Mouse (Mus musculus) left cerebral cortex, postnatal 36 days (tissue): ENCODE results near the gene Igfbpl1. TPM values are rescaled to one million over a fixed set of nuclear protein-coding genes. Genes with fewer than 3 reads are reported as not detected.

ENCODE experiments used
- DNase-seq, 2 experiments: peaks; one replicate each; pipeline ENCODE4 v3.0.0; 2021 to 2022; ENCODE audit warnings: low spot score in 2 of 2, mixed read lengths in 1 of 2
- intact Hi-C: fragments of 180-260 bp; cut with DNase I; formaldehyde crosslinking; loops from one replicate; pipeline ENCODE4 v1.15.1; 2025
- total RNA-seq, 2 experiments: library from RNA; stranded (reverse); gene quantifications; 2 replicates each; pipeline ENCODE4 v1.2.3; 2021

Gene Igfbpl1
- total RNA-seq, 2 experiments from 2014 or later, result 0.67 to 1.0 TPM

DNA sequence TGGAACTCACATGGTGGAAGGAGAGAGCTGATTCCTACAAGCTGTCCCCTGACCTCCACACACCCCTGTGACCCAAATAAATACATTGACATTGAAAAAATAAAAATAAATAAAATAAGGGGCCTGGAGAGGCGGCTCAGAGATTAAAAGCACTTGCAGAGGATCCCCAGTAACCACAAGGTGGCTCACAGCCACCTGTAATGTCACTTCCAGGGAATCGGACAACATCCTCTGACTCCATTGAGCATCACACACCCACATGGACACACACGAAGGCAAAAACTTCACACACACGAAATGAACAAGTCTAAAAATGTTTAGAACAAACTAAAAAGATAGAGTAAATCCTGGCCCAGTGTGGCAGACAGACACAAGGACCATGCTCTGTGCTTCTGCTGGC, 40.0 kb downstream of the Igfbpl1 start:
- DNase-seq, result no peak
- intact Hi-C loops, result no loop called here

DNA sequence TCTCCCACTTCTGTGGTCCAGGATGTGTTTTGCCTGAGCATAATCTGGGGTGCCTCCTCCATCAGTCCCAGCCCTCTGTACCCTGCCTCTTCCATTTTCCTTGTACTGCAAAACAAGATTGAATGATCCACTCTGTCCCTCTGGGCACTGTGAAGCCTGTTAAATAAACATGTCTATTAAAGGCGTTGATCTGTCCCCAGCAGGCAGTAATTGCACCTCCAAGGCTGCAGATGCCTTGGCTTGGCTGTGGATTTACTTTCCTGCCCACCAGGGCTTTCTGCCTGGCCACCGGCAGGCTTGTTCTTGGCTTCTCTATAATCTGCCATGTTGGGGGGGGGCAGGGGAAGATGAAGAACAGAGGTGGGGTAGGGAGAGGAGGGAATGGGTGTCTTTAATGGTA, 40.8 kb downstream of the Igfbpl1 start:
- DNase-seq, result no peak
- intact Hi-C loops, result no loop called here

DNA sequence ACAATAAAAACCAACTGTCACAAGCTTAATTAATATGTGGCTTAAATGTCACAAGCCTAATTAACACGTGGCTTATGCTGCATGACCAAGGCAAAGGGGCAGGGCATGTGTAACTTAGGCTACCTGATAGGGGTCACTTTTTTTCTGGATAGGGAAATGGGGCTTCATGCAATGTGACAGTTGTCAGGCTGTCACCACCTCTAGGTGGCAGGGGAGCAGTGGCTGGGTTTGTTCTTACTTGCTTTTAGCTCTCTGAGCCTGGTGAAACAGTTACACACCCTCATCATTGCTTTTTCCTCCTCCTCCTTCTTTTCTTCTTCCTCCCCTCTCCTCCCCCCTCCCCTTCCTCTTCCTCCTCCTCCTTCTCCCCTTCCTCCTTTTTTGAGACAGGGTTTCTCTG, 43.1 kb downstream of the Igfbpl1 start:
- intact Hi-C loops, result no loop called here
- no peak for DNase-seq

DNA sequence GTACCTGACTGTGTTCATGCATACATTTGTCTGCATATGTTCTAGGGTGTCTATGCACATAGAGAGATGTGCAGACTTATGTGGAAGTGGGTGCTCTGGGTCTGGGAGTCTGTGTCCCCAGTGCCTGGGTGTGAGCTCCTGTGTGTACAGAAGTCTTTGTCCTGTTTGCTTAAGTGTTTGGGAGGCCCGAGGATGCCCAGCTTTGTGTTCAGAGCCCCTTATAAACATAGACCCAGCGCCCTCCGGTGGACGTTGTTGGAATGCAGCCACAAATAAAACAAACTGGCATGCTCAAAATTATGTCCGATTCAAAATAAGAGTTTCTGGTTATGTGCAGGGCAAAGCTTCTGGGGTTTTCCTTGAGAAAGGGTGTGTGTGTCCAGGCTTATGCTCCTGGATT, 55.1 kb downstream of the Igfbpl1 start:
- intact Hi-C loops, result loop anchor here (5.0 kb wide), 2 partner anchors 244 to 354 kb away; no protein-coding TSS in a partner anchor
- DNase-seq, result peak in 1 of 2 experiments; percentile 46

DNA sequence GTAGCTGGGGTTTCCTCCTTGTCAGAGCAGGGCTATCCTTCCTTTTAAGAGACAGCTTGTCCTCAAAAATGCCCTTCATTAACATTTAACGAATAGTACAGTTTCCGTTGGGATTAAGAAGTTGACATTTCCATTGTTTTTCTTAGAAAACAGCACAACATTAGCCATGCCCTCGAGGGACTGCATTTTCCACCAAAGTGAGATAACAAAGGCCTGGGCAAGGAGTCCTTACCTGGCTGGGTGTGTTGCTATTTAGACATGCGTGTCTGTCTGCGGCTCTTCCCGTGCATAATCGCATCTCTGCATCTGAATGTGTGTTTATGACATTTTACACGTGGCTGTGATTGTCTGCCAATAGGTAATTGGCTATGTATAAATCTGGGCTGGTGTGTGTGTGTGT, 55.5 kb downstream of the Igfbpl1 start:
- DNase-seq, result no peak
- intact Hi-C loops, result loop anchor here (5.0 kb wide), 2 partner anchors 244 to 354 kb away; no protein-coding TSS in a partner anchor

DNA sequence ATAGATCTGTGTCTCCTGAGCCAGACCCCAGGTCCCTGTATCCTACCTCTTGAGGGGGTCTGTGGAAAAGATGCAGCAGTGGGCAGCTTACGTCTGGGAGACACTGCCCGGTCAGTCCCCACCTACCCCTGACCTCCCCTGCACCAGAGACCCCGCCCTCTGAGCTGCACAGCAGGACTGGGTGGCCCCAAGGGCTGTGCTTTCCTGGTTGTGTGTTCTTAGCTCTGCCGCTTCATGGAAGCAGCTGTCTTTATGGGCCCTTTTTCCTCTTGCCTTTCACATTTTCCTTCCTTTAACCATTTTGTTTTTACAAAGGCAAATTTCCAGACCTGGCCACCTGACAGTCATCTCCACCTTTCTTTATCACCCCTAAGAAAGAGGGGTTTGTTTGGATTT, 56.1 kb downstream of the Igfbpl1 start:
- DNase-seq, result no peak
- intact Hi-C loops, result loop anchor here (5.0 kb wide), 2 partner anchors 243 to 353 kb away; no protein-coding TSS in a partner anchor

DNA sequence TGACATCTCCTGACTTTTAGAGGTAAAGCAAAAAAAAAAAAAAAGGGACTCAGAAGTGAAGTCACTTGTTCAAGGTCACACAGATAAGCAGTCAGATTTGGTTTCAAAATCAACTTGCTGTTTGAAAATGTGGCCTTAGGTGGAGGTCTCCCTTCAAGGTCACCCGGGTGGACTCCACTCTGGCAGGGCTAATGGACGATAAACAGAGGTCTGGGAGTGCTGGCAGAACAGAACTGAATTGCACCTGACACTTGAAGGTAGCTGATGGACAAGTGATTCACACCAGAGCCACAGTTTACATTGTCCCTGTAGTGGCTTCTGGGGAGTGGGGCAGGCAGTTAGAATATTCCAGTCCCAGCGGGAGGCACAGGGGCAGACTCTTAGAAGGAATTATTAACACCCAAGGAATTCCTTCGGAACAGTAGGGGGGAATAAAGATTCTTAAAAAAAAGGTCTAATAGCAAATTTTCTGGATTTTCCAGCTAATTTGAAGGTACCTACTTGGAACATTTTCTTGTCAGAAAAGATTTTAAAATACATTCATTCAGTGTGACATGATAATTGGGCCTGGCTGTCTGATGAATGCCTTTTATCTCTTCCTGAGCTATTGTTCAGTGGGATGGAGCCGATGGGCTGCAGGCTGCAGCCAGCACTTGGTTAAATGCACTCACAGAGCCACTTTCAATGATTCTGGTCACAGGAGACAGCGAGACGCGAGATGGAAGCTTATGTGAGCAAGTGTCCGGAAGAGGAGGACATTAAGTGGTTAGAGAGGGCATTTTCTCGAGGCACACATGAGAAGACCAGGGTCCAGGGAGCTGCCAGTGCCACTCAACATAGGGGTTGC, 56.7 kb downstream of the Igfbpl1 start:
- intact Hi-C loops, result loop anchor here (5.0 kb wide), 2 partner anchors 243 to 353 kb away; no protein-coding TSS in a partner anchor
- DNase-seq, result no peak

DNA sequence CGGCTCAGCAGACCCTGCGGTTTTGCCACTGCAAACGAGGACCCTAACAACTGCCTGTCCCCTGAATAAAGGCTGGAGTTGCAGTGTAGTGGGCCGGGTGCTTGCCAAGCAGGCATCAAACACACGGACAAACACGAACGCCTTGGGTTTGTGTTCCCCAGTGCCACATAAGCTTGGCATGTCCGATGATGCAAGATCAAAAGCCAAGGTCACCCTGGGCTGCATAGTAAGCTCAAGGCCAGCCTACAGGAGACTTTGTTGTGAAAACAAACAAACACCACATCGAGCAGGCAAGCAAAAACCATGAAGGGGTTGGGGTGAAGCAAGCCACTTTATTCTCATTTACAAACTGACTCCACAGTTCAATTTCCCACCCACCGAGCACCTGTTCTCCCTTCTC, 57.6 kb downstream of the Igfbpl1 start:
- intact Hi-C loops, result no loop called here
- DNase-seq, result no peak

DNA sequence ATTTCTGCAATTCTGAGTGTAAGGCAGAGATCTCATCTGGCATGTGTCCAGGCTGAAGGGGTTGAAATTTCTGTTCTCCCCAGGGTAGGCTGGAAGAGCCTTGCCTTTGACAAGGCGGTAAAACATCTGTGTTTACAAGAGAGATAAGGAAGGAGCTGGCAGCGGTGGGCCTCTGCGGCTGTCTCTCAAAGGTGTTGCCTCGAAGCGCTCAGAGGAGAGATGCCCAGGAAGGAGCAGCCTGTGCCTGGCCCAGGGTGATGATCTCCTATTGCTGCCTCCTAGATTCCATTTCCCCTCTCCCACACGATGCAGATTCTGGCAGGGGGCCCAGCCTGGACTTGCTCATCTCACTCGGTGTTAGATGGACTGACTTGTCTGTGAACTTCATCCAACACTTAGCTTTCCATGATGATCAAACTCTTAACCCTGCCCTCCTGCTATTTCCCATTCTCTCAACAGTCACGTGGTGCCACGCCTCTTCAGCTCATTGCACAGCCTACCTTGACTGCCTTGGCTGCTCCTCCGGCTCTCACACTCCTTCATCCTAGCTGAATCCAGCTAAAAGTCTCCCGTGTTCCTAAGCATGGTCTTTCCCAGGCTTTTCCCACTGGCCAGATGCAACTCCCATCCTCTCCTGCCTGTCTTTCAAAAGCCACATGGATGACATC, 58.7 kb downstream of the Igfbpl1 start:
- no peak for DNase-seq
- intact Hi-C loops, result no loop called here

DNA sequence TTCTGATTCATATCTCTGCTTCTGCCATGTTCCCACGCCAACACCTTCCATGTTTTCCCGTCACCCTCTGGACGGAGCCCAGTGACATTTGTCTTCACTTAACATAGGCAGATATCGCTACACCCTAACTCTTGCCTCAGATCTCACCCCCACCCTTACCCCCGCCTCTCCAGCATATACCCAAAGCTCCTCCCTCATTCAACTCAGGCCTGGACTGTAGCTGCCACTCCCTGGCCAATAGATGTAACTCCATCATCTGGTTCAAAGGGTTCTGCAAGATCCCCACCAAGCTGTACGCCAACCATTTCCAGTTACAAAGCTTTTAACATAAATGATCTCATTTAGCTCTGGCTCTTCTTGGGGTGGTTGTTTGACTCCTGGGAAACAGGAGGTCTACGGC, 59.9 kb downstream of the Igfbpl1 start:
- intact Hi-C loops, result no loop called here
- no peak for DNase-seq

DNA sequence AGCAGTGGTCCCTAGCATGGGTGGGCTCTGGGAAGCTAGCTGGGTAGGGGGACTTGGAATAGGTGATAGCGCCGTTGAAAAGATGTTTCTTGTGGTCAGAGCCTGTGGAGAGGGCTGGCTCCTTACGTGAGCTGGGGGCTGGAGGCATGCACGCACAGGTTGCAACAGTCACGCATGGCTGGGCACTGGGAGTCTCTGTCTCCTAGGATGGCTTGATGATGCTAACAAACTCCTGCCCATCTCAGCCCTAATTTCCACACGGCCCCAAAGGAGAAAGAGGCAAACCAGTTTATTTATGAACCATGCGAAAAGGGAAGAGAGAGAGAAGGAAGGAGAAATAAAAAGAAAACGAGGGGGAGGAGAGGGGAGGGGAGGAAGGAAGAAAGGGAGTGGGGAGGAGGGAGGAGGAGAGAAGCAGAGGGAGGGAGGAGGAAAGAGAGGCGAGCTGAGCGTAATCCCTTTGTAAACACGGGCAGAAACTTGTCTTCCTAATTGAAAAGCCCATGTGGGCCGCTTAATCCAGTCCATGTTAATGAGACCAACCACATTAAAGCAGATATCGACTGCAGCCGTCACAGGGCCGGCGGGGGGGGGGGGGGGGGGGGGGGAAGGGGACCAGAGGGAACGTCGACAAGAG, 61.0 kb downstream of the Igfbpl1 start:
- intact Hi-C loops, result no loop called here
- DNase-seq, result no peak

DNA sequence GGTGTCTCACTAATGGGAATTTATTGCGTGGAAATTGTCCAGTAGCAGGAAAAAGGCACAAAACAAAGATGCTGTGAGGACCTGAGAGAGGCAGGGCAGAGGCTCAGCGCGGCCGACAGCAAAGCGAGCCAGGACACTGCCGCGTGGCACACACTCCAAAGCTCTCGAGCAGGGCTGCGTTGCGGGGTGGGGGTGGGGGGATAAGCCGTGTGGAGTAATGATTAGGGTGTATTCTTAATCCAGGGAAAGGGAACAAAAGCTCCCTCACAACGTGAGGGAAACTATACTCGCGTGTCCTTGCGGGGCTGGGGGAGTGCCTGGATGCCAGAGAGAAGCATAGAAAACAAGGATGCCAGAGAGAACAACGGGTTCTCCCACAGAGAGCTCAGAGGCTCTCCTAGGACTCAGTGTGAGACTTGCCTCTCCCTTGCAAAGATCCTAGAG, 61.6 kb downstream of the Igfbpl1 start:
- intact Hi-C loops, result no loop called here
- DNase-seq, result no peak

DNA sequence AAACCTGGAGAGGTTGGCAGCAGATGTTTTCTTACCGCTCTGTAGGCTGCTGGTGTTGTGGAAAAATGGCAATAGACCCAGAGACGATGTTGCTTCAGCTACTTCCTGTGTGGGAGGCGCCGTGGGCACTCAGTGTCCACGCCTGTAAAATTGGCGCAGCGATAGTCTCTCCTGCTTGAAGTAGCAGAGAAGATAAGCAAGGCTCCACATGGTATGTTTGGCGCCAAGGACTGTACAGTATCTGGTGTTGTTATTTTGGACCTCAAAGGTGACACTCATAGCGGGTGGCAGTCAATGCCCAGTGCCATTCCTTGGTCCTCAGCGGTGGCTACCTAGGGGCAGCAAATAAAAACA, 62.6 kb downstream of the Igfbpl1 start:
- peak in 1 of 2 experiments; percentile 40 for DNase-seq

DNA sequence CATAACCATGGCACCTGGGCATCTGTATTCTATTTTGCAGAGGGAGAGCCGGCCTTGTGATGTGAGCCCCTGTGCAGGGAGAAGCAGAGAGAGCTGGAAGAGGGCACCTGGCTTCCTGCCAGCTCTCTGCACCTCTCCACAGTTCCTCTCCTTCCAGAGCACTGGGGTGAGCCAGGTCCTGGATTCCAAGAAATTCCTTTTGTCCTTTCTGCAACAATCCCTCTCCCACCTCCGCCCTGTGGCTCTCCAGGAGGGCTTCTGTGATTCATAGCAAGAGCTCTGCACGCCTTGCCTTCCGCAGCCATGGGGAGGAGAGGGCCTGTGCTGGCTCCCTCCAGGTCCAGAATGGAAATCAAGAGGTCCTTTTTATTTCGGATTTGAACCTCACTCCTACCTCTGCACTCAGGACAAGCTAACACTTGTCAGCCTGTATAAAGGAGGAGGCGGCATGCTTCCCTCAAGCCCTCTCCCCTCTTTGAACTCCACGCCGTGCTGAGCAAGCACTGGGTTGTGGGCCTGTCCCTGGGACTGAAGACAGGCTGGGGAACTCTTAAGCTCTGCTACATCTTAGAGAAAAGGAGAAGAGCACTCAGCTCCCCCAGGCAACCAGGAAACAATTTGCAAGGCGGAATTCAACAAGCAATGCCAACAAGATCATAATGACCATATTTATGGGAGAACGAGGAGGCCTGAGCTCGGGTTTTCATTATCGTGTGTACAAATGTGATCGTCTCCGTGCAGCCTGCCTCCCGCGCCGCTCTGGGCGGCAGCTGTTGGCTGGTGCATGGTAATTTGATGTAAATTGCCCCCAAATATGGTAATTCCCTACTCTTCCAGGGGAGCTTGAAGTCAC, 63.2 kb downstream of the Igfbpl1 start:
- peak in 1 of 2 experiments; percentile 33 for DNase-seq
- intact Hi-C loops, result no loop called here

More for the DNA sequence above, 62.6 kb downstream of the Igfbpl1 start:
- intact Hi-C loops, result no loop called here

DNA sequence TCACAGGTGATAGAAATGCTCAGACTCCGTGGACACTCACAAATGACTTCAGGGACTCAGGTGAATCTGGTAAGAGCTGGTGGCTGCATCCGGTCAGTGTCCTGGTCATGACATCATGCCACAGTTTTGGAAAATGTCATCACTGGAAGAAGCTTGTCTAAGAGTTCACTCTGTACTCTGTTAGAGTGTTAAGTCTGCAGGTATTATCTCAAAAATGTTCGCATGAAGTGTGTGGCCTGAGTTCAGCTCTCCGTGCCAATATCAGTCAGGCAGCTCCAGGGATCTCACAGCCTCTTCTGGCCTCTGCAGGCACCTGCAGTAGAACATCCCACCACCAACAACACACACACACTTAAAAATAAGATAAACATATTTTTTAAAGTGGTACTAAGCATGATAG, 64.1 kb downstream of the Igfbpl1 start:
- DNase-seq, result no peak
- intact Hi-C loops, result no loop called here

Other genes starting within 250 kb of the Igfbpl1 start
- gene Aldh1b1, start 27.9 kb downstream of the Igfbpl1 start, total RNA-seq, result 1 to 10 TPM; 4.6 to 7.1 TPM
- gene Stra6l, start 21.7 kb upstream of the Igfbpl1 start, total RNA-seq, result not detected
- gene Ccdc180, start 63.4 kb upstream of the Igfbpl1 start, total RNA-seq, result under 1 TPM; 0.12 to 0.14 TPM
- 10 to 100 TPM; 24.7 to 24.9 TPM for gene Tdrd7, start 138.4 kb upstream of the Igfbpl1 start, total RNA-seq
- gene Tmod1, start 212.0 kb upstream of the Igfbpl1 start, total RNA-seq, result 10 to 100 TPM; 43.6 to 49.5 TPM